Mouse (Mus musculus) liver, embryonic 15.5 days (tissue): Measurements from ENCODE around the gene Gas2l2. TPM values are rescaled to one million over a fixed set of nuclear protein-coding genes. Genes with fewer than 3 reads are reported as not detected.

ENCODE experiments used
- ATAC-seq: fragments of 200-750 bp; cut with Nextera tagmentation; 2 replicates; pipeline ENCODE4 v1.8.0; 2017; ENCODE audit warnings: moderate number of reproducible peaks, mild to moderate bottlenecking, moderate library complexity; ENCODE audit not compliant: insufficient read depth
- H3K27ac ChIP-seq: fragments of 300-500 bp; sonication (generic); replicated peaks from 2 replicates; pipeline ENCODE4 v1.5.1; 2015; ENCODE audit warnings: mild to moderate bottlenecking, inconsistent platforms
- H3K27me3 ChIP-seq: fragments of 300-500 bp; sonication (generic); 2 replicates; pipeline ENCODE4 v1.6.1; 2015; ENCODE audit warnings: mild to moderate bottlenecking, inconsistent platforms
- H3K36me3 ChIP-seq: fragments of 300-500 bp; sonication (generic); replicated peaks from 2 replicates; pipeline ENCODE4 v1.6.1; 2015; ENCODE audit warnings: moderate library complexity, mild to moderate bottlenecking, inconsistent platforms
- H3K4me1 ChIP-seq: fragments of 300-500 bp; sonication (generic); replicated peaks from 2 replicates; pipeline ENCODE4 v1.6.1; 2015; ENCODE audit warnings: inconsistent platforms
- H3K4me2 ChIP-seq: fragments of 300-500 bp; sonication (generic); 2 replicates; pipeline ENCODE4 v1.6.1; 2015; ENCODE audit warnings: moderate library complexity, mild to moderate bottlenecking, inconsistent platforms
- H3K4me3 ChIP-seq: fragments of 300-500 bp; sonication (generic); replicated peaks from 2 replicates; pipeline ENCODE4 v1.5.1; 2015; ENCODE audit warnings: mild to moderate bottlenecking, inconsistent platforms
- H3K9ac ChIP-seq: fragments of 300-500 bp; sonication (generic); 2 replicates; pipeline ENCODE4 v1.6.1; 2015; ENCODE audit warnings: moderate library complexity, mild to moderate bottlenecking, inconsistent platforms
- H3K9me3 ChIP-seq: fragments of 300-500 bp; sonication (generic); replicated peaks from 2 replicates; pipeline ENCODE4 v1.6.1; 2016; ENCODE audit warnings: inconsistent platforms
- WGBS: fragments of 180-500 bp; shearing (Covaris S2); methylation state at CpG from one replicate; pipeline ENCODE4 v1.1.7; 2015; ENCODE audit warnings: mixed read lengths; ENCODE audit not compliant: insufficient replicate concordance; 5-methylcytosine and 5-hydroxymethylcytosine counted together
- polyA plus RNA-seq: library from polyadenylated mRNA; unstranded; fragments of >200 nt; fragmentation: Nextera tagmentation; extraction: Ambion mirVana; gene quantifications from 2 replicates; pipeline ENCODE4 v1.2.1, GENCODE M21; 2015

Gas2l2 gene
- polyA plus RNA-seq, 1 experiment from 2014 or later, result not detected

DNA sequence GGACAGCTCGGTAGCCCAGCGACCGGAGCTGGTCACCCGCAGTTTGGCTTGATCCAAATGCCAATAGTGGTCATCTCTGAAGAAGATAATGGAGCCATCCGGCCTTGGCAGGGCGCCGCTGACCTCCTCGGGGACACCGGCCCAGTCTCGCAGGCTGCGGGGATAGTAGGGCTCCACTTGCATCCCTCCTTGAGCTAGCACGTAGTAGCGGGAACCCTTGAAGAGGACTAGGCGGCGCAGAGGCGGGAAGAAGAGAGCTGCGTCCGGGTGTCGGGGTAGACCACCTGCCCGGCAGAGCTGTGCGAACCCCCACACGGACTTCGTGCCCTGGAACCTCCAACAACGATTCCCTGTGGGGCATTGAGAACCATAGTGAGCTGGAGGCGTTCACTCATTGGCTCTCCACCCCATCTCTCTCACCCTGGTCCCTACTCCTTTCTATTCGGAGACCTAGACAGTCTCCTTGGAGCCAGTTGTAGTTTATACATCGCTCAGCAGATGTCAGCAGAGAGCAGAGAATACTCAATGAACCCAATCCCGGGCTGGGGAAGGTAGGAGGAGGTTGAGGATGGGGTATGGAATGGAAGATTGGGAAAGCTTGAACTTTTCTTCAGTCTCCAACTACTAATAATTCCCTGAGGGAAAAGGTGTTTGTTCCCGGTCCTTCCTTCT, 13.5 kb upstream of the Gas2l2 start:
- H3K4me2 ChIP-seq, result peak overlapping the region; percentile 44
- no peak overlapping the region for H3K9ac ChIP-seq
- H3K27ac ChIP-seq, result no peak overlapping the region
- WGBS, result 12% methylated on average over 29 of the region's 29 CpGs
- H3K4me1 ChIP-seq, result peaks cover 35% of the 10 kb centered on the region
- no peak overlapping the region for H3K4me3 ChIP-seq
- no peaks in the 10 kb centered on the region for H3K9me3 ChIP-seq
- ATAC-seq, result no peak
- H3K36me3 ChIP-seq, result no peaks in the 10 kb centered on the region
- peaks cover 73% of the 10 kb centered on the region for H3K27me3 ChIP-seq

DNA sequence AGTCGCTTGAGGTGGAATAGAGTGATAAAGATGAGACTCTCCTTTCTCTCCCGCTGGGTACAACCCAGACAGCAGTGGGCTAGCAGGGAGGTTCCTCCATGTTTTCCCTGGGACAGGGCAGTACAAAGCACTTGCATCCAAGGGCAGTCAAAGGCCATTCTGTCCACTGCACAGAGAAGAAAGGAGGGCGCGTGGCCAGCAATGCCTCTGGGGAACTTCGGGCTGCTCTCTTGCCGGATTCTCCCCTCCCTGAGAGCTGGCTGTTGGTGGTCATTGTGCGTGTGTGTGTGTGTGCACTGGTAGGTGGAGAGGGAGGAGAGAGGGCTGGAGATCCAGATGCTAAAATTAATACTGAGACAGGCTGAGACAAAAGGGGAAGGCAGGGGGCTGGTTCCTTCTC, 12.0 kb upstream of the Gas2l2 start:
- peaks cover 30% of the 10 kb centered on the region for H3K4me1 ChIP-seq
- peak overlapping the region; percentile 95 for H3K4me2 ChIP-seq
- H3K9ac ChIP-seq, result 0 out of 2 replicates have a peak overlapping the region, but pooled peaks have one; percentile 65
- H3K27ac ChIP-seq, result no peak overlapping the region
- H3K9me3 ChIP-seq, result no peaks in the 10 kb centered on the region
- WGBS, result 47% methylated on average over 7 of the region's 7 CpGs
- H3K36me3 ChIP-seq, result no peaks in the 10 kb centered on the region
- peaks cover 70% of the 10 kb centered on the region for H3K27me3 ChIP-seq
- H3K4me3 ChIP-seq, result peak overlapping the region; percentile 71
- ATAC-seq, result no peak

DNA sequence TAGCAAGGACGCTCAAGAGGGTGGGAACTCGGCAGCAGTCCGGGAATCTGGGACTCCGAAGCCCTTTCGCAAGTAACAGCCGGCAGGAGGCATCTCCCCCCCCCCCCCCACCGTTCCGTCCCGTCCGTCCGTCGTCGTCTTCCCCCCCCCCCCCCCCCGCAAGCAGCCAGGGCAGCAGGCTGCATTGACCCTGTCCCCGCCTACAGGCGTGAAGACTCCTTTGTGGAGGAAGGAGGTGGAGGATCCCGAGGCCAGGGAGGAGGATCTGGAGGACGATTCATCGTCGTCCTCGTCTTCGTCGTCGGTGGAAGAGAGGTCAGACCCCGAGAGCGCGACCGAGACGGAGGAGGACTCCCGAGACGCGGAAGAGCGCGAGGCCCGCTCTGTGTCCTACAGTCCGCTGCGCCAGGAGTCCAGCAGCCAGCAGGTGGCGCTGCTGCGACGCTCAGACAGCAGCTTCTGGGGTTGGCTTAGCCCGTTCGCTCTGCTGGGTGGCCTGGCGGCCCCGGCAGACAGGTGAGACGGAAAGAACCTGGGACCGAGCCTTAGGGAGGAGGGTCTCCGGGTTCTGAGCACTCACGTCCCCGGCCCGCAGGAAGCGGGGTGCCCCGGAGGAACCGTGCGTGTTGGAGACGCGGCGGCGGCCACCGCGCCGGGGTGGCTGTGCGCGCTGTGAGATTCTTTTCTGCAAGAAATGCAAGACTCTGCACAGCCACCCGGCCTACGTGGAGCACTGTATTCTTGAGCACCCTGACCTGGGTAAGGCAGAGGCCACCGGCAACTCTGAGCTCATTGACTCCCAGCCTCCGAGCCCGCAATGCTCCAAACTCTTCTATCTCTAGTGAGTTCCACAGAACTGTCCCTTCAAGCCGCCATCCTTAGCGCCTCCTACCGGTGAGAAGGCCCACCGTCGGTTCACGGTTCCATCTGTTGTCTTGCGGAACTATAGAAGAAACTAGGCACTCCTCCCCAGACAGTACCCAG, 11.1 kb upstream of the Gas2l2 start:
- Histone ChIP-seq H3K4me2 (peak overlapping the region; percentile 95), H3K9ac (peak overlapping the region; percentile 65), H3K36me3 (no peaks in the 10 kb centered on the region), H3K4me3 (peak overlapping the region; percentile 71), H3K4me1 (peaks cover 30% of the 10 kb centered on the region), H3K9me3 (no peaks in the 10 kb centered on the region), H3K27ac (no peak overlapping the region; the same call in 1 of the 2 replicates), H3K27me3 (peaks cover 67% of the 10 kb centered on the region)
- WGBS, result under 1% methylated on average over 67 of the region's 75 CpGs
- peak; percentile 90 for ATAC-seq

DNA sequence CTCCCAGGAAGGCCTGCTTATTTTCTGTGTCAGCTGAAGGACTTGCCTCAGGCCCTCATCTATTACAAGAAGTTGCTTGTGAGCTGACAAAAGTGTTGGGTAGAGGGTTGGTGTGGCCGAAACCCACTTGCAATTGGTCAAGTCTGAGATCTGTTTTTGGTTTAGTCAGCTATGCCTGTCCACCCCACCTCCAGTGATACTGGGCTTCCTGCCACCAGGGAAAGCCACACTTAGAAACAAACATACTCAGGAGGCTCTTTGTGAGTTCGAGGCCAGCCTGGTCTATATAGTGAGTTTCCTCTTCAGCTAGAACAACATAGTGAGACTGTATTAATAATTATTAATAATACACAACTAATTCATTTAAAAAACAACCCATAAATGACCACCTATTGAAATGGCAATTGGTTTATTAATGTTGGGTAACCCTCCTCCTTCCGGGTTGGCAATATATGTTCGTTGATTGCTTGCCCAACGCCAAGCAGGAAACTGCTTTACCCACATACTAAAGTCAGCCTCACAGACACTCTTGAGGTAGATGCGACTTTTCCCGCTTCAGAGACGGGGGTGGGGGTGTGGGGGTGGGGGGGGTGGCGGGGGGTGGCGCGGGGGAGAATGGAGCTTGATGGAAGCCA, 10.3 kb upstream of the Gas2l2 start:
- Histone ChIP-seq H3K27me3 (peaks cover 65% of the 10 kb centered on the region), H3K27ac (0 out of 2 replicates have a peak overlapping the region, but pooled peaks have one; percentile 24), H3K4me2 (peak overlapping the region; percentile 95), H3K9me3 (no peaks in the 10 kb centered on the region), H3K4me1 (peaks cover 26% of the 10 kb centered on the region), H3K36me3 (no peaks in the 10 kb centered on the region), H3K9ac (no peak overlapping the region; the same call in 1 of the 2 replicates), H3K4me3 (peak overlapping the region; percentile 71)
- no peak for ATAC-seq
- 20% methylated on average over 11 of the region's 11 CpGs for WGBS

DNA sequence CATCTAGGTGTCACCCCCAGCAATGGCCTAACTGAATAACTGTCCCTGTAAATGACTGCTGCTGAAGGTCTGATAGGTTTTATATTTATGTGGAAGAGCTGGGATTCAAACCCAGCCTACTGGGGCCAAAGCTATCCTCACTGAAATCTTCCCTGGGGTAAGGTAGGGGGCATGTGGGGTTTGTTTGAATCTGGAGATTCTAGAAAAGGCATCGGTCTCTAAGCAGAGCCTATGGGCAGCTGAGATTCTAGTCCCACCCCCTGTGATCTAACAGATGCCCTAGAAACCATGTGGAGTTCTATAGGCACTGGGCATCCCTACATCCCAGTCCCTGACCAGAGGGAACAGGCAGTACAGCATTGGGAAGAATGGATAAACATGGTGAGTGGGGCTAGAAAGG, 8.1 kb upstream of the Gas2l2 start, which contains the start of gene 1700020L24Rik:
TSS of gene 1700020L24Rik (plus strand) at position 301 of the 400 bp plus-strand sequence.
- Histone ChIP-seq H3K36me3 (no peaks in the 10 kb centered on the region), H3K27me3 (peaks cover 48% of the 10 kb centered on the region), H3K4me1 (peaks cover 10% of the 10 kb centered on the region), H3K4me2 (no peak within 1 kb of the TSS), H3K4me3 (no peak within 1 kb of the TSS), H3K9ac (no peak within 1 kb of the TSS), H3K9me3 (no peaks in the 10 kb centered on the region), H3K27ac (no peak within 1 kb of the TSS)
- no peak for ATAC-seq
- 81% methylated on average over 1 of the region's 1 CpGs for WGBS

DNA sequence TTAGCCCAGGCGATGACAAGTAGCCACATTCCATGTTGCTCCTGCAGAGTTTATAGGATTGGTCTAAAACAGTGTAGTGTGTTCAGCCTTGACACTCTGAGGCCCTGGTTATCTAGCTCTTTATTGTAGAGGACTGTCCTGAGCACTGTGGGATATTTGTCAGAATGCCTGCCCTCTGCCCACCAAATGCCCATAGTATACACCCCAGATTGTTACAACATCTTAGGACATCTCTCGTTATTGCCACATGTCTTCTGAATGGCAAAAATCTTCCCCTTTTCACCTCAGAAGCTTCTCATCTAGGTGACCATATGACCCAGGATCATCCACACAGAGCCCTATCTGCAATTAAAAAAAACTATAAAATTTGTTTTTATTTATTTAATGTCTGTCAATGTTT, 3.3 kb upstream of the Gas2l2 start:
- peaks cover 55% of the 10 kb centered on the region for H3K27me3 ChIP-seq
- H3K9ac ChIP-seq, result no peak overlapping the region
- H3K4me2 ChIP-seq, result no peak overlapping the region
- no peak for ATAC-seq
- no peak overlapping the region for H3K4me3 ChIP-seq
- no peak overlapping the region for H3K27ac ChIP-seq
- H3K36me3 ChIP-seq, result no peaks in the 10 kb centered on the region
- H3K9me3 ChIP-seq, result no peaks in the 10 kb centered on the region
- WGBS, result 48% methylated on average over 2 of the region's 2 CpGs
- H3K4me1 ChIP-seq, result no peaks in the 10 kb centered on the region

DNA sequence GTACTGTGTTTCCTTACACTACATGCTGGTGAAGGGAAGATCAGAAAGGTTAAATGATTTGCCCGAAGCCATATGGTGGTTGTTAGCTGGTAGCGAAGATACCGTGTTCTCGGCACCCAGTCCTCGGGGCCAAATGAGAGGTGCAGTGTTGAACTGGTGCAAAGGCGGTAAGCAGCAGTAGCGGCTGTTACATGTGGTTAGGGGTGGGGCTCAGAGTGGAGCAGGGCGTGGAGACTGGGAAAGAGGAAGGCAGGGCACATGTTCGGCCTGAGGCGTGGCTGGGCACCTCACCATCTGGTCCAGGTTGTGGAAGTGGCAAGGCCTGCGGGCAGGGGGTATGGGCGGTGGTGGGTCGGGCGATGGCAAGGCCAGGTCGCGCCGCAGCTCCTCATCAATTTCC, 2.3 kb downstream of the Gas2l2 start:
- 13% methylated on average over 16 of the region's 17 CpGs for WGBS
- no peak for ATAC-seq
- Histone ChIP-seq H3K4me2 (peak overlapping the region; percentile 48), H3K4me1 (peaks cover 6% of the 10 kb centered on the region), H3K27ac (no peak overlapping the region), H3K9ac (no peak overlapping the region), H3K9me3 (no peaks in the 10 kb centered on the region), H3K36me3 (no peaks in the 10 kb centered on the region), H3K4me3 (no peak overlapping the region), H3K27me3 (peaks cover 59% of the 10 kb centered on the region)

DNA sequence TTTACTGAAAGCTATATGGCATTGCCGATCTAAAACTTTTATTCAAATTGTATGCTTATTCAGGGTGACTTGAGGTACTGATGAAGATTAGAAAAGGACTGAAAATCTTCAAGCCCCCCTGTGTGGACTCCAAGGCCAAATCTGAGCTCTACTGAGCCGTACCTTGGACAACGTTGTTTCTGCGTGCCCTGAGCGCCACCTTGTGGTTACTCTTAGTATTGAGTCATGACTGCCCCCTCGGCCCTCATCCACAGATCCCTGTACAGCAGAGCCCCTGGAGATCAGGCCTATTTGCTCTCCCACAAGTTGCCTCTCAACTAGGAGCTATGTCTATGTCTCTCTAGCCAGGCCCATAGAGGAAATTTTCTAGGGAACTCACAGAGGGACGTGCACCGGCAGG, 4.6 kb downstream of the Gas2l2 start:
- 6% methylated on average over 8 of the region's 8 CpGs for WGBS
- H3K27me3 ChIP-seq, result peaks cover 71% of the 10 kb centered on the region
- ATAC-seq, result no peak
- H3K4me2 ChIP-seq, result no peak overlapping the region
- H3K36me3 ChIP-seq, result no peaks in the 10 kb centered on the region
- no peak overlapping the region for H3K9ac ChIP-seq
- H3K9me3 ChIP-seq, result no peaks in the 10 kb centered on the region
- H3K4me3 ChIP-seq, result no peak overlapping the region
- H3K27ac ChIP-seq, result no peak overlapping the region
- peaks cover 6% of the 10 kb centered on the region for H3K4me1 ChIP-seq

DNA sequence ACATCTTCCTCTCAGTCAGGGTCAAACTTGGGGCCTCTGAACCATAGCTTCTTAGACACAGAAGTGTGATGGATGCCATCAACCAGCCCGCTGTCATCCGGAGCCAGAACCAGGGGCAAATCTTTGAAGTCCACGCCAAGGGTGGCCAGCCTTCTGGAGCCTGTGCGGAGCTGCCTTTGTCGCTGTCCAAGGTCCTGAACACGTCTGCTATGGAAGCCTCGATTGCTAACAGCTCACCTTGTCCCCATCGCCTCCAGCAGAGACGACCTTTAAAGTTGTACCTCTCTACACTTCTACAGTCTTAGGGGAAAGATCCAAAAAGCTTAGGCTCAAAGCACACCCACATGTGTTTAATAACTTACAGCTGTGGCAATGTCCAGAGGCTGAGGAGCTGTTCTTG, 8.0 kb downstream of the Gas2l2 start:
- Histone ChIP-seq H3K4me3 (no peak overlapping the region), H3K27me3 (peaks cover 70% of the 10 kb centered on the region), H3K4me2 (no peak overlapping the region), H3K9me3 (no peaks in the 10 kb centered on the region), H3K36me3 (no peaks in the 10 kb centered on the region), H3K4me1 (0 out of 2 replicates have a peak, but pooled peaks cover 5% of the 10 kb centered on the region), H3K9ac (no peak overlapping the region), H3K27ac (no peak overlapping the region)
- 3% methylated on average over 9 of the region's 9 CpGs for WGBS
- ATAC-seq, result no peak

DNA sequence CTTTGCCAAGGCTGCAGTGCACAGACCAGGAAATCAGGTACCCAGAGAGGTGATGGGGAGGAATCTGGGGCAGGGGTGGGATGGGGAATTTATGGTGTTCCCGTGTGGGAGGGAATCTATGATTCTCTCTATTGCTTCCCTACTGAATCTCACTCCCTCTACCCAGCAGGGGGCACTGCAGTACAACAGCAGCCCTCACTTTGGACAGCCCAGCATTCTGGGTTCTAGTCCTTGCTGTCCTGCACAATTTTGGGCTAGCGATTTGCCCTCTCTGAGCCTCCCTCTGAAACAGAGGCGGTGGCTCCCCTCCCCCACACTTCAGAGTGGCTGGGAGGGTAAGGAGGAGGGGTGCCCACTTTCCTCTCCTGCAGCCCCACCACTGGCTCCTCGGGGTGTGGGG, 8.9 kb downstream of the Gas2l2 start:
- ATAC-seq, result no peak
- Histone ChIP-seq H3K27ac (no peak overlapping the region), H3K36me3 (no peaks in the 10 kb centered on the region), H3K4me2 (no peak overlapping the region), H3K27me3 (peaks cover 60% of the 10 kb centered on the region), H3K9me3 (no peaks in the 10 kb centered on the region), H3K4me3 (no peak overlapping the region), H3K9ac (no peak overlapping the region), H3K4me1 (0 out of 2 replicates have a peak, but pooled peaks cover 5% of the 10 kb centered on the region)
- 28% methylated on average over 4 of the region's 4 CpGs for WGBS

DNA sequence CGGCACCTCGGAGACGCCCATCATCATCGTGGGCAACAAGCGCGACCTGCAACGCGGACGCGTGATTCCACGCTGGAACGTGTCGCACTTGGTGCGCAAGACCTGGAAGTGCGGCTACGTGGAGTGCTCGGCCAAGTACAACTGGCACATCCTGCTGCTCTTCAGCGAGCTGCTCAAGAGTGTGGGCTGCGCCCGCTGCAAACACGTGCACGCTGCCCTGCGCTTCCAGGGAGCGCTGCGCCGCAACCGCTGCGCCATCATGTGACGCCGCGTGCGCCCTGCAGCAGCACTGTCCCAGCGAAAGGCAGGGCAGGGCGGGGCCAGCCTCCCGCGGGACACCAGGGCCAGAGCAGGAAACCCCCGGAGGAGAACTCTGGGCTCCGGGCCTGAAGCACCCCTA, 10.7 kb downstream of the Gas2l2 start:
- ATAC-seq, result no peak
- no peaks in the 10 kb centered on the region for H3K9me3 ChIP-seq
- H3K27ac ChIP-seq, result no peak overlapping the region
- no peak overlapping the region for H3K9ac ChIP-seq
- H3K27me3 ChIP-seq, result peaks cover 56% of the 10 kb centered on the region
- no peaks in the 10 kb centered on the region for H3K36me3 ChIP-seq
- H3K4me2 ChIP-seq, result no peak overlapping the region
- WGBS, result 7% methylated on average over 38 of the region's 38 CpGs
- 0 out of 2 replicates have a peak, but pooled peaks cover 5% of the 10 kb centered on the region for H3K4me1 ChIP-seq
- H3K4me3 ChIP-seq, result no peak overlapping the region
